Mouse (Mus musculus) kidney, embryonic 15.5 days (tissue): ENCODE data around the gene Cnnm2. TPM values are rescaled to one million over a fixed set of nuclear protein-coding genes. Genes with fewer than 3 reads are reported as not detected.

Experiments
- ATAC-seq: fragments of 200-750 bp; cut with Nextera tagmentation; replicated peaks from 2 replicates; pipeline ENCODE4 v1.8.0; 2017; ENCODE audit warnings: moderate TSS enrichment; ENCODE audit not compliant: low FRiP score
- H3K27ac ChIP-seq: fragments of 300-500 bp; sonication (generic); 2 replicates; pipeline ENCODE4 v1.5.1; 2015; ENCODE audit warnings: mild to moderate bottlenecking, inconsistent platforms
- H3K27me3 ChIP-seq: fragments of 300-500 bp; sonication (generic); 2 replicates; pipeline ENCODE4 v1.6.1; 2015; ENCODE audit warnings: inconsistent platforms
- H3K36me3 ChIP-seq: fragments of 300-500 bp; sonication (generic); 2 replicates; pipeline ENCODE4 v1.6.1; 2015; ENCODE audit warnings: inconsistent platforms
- H3K4me1 ChIP-seq: fragments of 300-500 bp; sonication (generic); 2 replicates; pipeline ENCODE4 v1.6.1; 2015; ENCODE audit warnings: inconsistent platforms
- H3K4me2 ChIP-seq: fragments of 300-500 bp; sonication (generic); 2 replicates; pipeline ENCODE4 v1.6.1; 2015; ENCODE audit warnings: moderate library complexity, mild to moderate bottlenecking, inconsistent platforms
- H3K4me3 ChIP-seq: fragments of 300-500 bp; sonication (generic); replicated peaks from 2 replicates; pipeline ENCODE4 v1.5.1; 2015; ENCODE audit warnings: mild to moderate bottlenecking, inconsistent platforms
- H3K9ac ChIP-seq: fragments of 300-500 bp; sonication (generic); 2 replicates; pipeline ENCODE4 v1.6.1; 2015; ENCODE audit warnings: mild to moderate bottlenecking, inconsistent platforms
- H3K9me3 ChIP-seq: fragments of 300-500 bp; sonication (generic); replicated peaks from 2 replicates; pipeline ENCODE4 v1.6.1; 2016; ENCODE audit warnings: inconsistent platforms
- WGBS: fragments of 180-500 bp; shearing (Covaris S2); methylation state at CpG from one replicate; pipeline ENCODE4 v1.1.7; 2015; ENCODE audit warnings: mixed read lengths; 5-methylcytosine and 5-hydroxymethylcytosine counted together
- polyA plus RNA-seq: library from polyadenylated mRNA; unstranded; fragments of >200 nt; fragmentation: Nextera tagmentation; extraction: Ambion mirVana; gene quantifications from 2 replicates; pipeline ENCODE4 v1.2.1, GENCODE M21; 2015

The Cnnm2 gene
- polyA plus RNA-seq, 1 experiment from 2014 or later: 7.9 TPM

GRCm38 (mm10) chr19:46804751-46805150 is 43.4 kb downstream of the Cnnm2 start:
- Histone ChIP-seq H3K4me1 (0 out of 2 replicates have a peak, but pooled peaks cover 3% of the 10 kb centered on the region), H3K4me3 (no peak overlapping the region), H3K9me3 (no peaks in the 10 kb centered on the region), H3K27ac (no peak overlapping the region), H3K27me3 (no peaks in the 10 kb centered on the region), H3K9ac (no peak overlapping the region), H3K36me3 (no peaks in the 10 kb centered on the region), H3K4me2 (no peak overlapping the region)
- no peak for ATAC-seq
- WGBS: 88% methylated on average over 6 of the region's 6 CpGs

- H3K9me3 ChIP-seq: no peaks in the 10 kb centered on the region
- H3K27ac ChIP-seq: no peak overlapping the region
- ATAC-seq: no peak
- 62% methylated on average over 9 of the region's 9 CpGs for WGBS
- H3K36me3 ChIP-seq: no peaks in the 10 kb centered on the region
- H3K4me1 ChIP-seq: 0 out of 2 replicates have a peak, but pooled peaks cover 3% of the 10 kb centered on the region
- H3K27me3 ChIP-seq: no peaks in the 10 kb centered on the region
- H3K9ac ChIP-seq: no peak overlapping the region
- no peak overlapping the region for H3K4me3 ChIP-seq
- H3K4me2 ChIP-seq: no peak overlapping the region
Observed at GRCm38 (mm10) chr19:46805933-46806688, 44.7 kb downstream of the Cnnm2 start.

- no peak overlapping the region for H3K27ac ChIP-seq
- H3K27me3 ChIP-seq: no peaks in the 10 kb centered on the region
- H3K9me3 ChIP-seq: no peaks in the 10 kb centered on the region
- WGBS: 93% methylated on average over 5 of the region's 5 CpGs
- no peaks in the 10 kb centered on the region for H3K36me3 ChIP-seq
- H3K4me1 ChIP-seq: 0 out of 2 replicates have a peak, but pooled peaks cover 3% of the 10 kb centered on the region
- ATAC-seq: no peak
- H3K9ac ChIP-seq: no peak overlapping the region
- no peak overlapping the region for H3K4me3 ChIP-seq
- H3K4me2 ChIP-seq: no peak overlapping the region
Observed at GRCm38 (mm10) chr19:46808261-46808660, 46.9 kb downstream of the Cnnm2 start.

GRCm38 (mm10) chr19:46809031-46809430 is 47.6 kb downstream of the Cnnm2 start:
- 91% methylated on average over 5 of the region's 5 CpGs for WGBS
- no peak overlapping the region for H3K9ac ChIP-seq
- no peak for ATAC-seq

GRCm38 (mm10) chr19:46819276-46819675 is 57.9 kb downstream of the Cnnm2 start:
- Histone ChIP-seq H3K4me2 (no peak overlapping the region), H3K27me3 (no peaks in the 10 kb centered on the region), H3K9me3 (no peaks in the 10 kb centered on the region), H3K4me1 (peaks cover 6% of the 10 kb centered on the region), H3K4me3 (no peak overlapping the region), H3K36me3 (no peaks in the 10 kb centered on the region), H3K9ac (no peak overlapping the region), H3K27ac (no peak overlapping the region)
- ATAC-seq: no peak
- 60% methylated on average over 7 of the region's 7 CpGs for WGBS

More at GRCm38 (mm10) chr19:46809031-46809430, 47.6 kb downstream of the Cnnm2 start:
- Histone ChIP-seq H3K36me3 (no peaks in the 10 kb centered on the region), H3K4me2 (no peak overlapping the region), H3K27ac (no peak overlapping the region), H3K4me3 (no peak overlapping the region), H3K4me1 (0 out of 2 replicates have a peak, but pooled peaks cover 3% of the 10 kb centered on the region), H3K9me3 (no peaks in the 10 kb centered on the region), H3K27me3 (no peaks in the 10 kb centered on the region)

GRCm38 (mm10) chr19:46822491-46822890 is 61.1 kb downstream of the Cnnm2 start:
- H3K27me3 ChIP-seq: no peaks in the 10 kb centered on the region
- no peaks in the 10 kb centered on the region for H3K9me3 ChIP-seq
- no peak overlapping the region for H3K9ac ChIP-seq
- no peak overlapping the region for H3K27ac ChIP-seq
- 84% methylated on average over 4 of the region's 4 CpGs for whole genome bisulfite sequencing
- no peaks in the 10 kb centered on the region for H3K36me3 ChIP-seq
- H3K4me1 ChIP-seq: peaks cover 6% of the 10 kb centered on the region
- no peak overlapping the region for H3K4me2 ChIP-seq
- no peak for ATAC-seq
- no peak overlapping the region for H3K4me3 ChIP-seq

GRCm38 (mm10) chr19:46823759-46824158 is 62.4 kb downstream of the Cnnm2 start:
- H3K4me3 ChIP-seq: no peak overlapping the region
- no peaks in the 10 kb centered on the region for H3K27me3 ChIP-seq
- WGBS: 65% methylated on average over 5 of the region's 5 CpGs
- ATAC-seq: no peak
- peaks cover 5% of the 10 kb centered on the region for H3K4me1 ChIP-seq
- H3K9me3 ChIP-seq: no peaks in the 10 kb centered on the region
- no peak overlapping the region for H3K4me2 ChIP-seq
- no peaks in the 10 kb centered on the region for H3K36me3 ChIP-seq
- no peak overlapping the region for H3K27ac ChIP-seq
- no peak overlapping the region for H3K9ac ChIP-seq

- Histone ChIP-seq H3K27ac (no peak overlapping the region), H3K4me2 (no peak overlapping the region), H3K9me3 (no peaks in the 10 kb centered on the region), H3K9ac (no peak overlapping the region), H3K4me3 (no peak overlapping the region), H3K36me3 (no peaks in the 10 kb centered on the region), H3K4me1 (peaks cover 3% of the 10 kb centered on the region; the same call in 1 of the 2 replicates), H3K27me3 (no peaks in the 10 kb centered on the region)
- no peak for ATAC-seq
- WGBS: 78% methylated on average over 7 of the region's 7 CpGs
Observed at GRCm38 (mm10) chr19:46824867-46825266, 63.5 kb downstream of the Cnnm2 start.

- Histone ChIP-seq H3K27ac (no peak overlapping the region), H3K4me2 (no peak overlapping the region), H3K9ac (no peak overlapping the region), H3K4me3 (no peak overlapping the region), H3K36me3 (no peaks in the 10 kb centered on the region), H3K27me3 (no peaks in the 10 kb centered on the region), H3K4me1 (peaks cover 3% of the 10 kb centered on the region; the same call in 1 of the 2 replicates), H3K9me3 (no peaks in the 10 kb centered on the region)
- WGBS: 79% methylated on average over 5 of the region's 5 CpGs
- ATAC-seq: no peak
Observed at GRCm38 (mm10) chr19:46827654-46828165, 66.3 kb downstream of the Cnnm2 start.

GRCm38 (mm10) chr19:46828961-46829360 is 67.6 kb downstream of the Cnnm2 start:
- ATAC-seq: no peak
- no peaks in the 10 kb centered on the region for H3K27me3 ChIP-seq
- H3K9ac ChIP-seq: no peak overlapping the region
- H3K4me3 ChIP-seq: no peak overlapping the region
- no peak overlapping the region for H3K4me2 ChIP-seq
- no peaks in the 10 kb centered on the region for H3K36me3 ChIP-seq
- no peak overlapping the region for H3K27ac ChIP-seq
- H3K9me3 ChIP-seq: no peaks in the 10 kb centered on the region
- peaks cover 3% of the 10 kb centered on the region; the same call in 1 of the 2 replicates for H3K4me1 ChIP-seq
- WGBS: 29% methylated on average over 3 of the region's 3 CpGs

GRCm38 (mm10) chr19:46831381-46831780 is 70.0 kb downstream of the Cnnm2 start:
- Histone ChIP-seq H3K36me3 (no peaks in the 10 kb centered on the region), H3K9ac (no peak overlapping the region), H3K27me3 (no peaks in the 10 kb centered on the region), H3K9me3 (no peaks in the 10 kb centered on the region), H3K4me3 (no peak overlapping the region), H3K27ac (no peak overlapping the region), H3K4me1 (peaks cover 3% of the 10 kb centered on the region; the same call in 1 of the 2 replicates), H3K4me2 (no peak overlapping the region)
- ATAC-seq: no peak
- 46% methylated on average over 9 of the region's 9 CpGs for WGBS

- H3K9me3 ChIP-seq: no peaks in the 10 kb centered on the region
- ATAC-seq: no peak
- H3K36me3 ChIP-seq: no peaks in the 10 kb centered on the region
- H3K27ac ChIP-seq: no peak overlapping the region
- H3K9ac ChIP-seq: no peak overlapping the region
- H3K27me3 ChIP-seq: no peaks in the 10 kb centered on the region
- no peaks in the 10 kb centered on the region; the same call in 1 of the 2 replicates for H3K4me1 ChIP-seq
- no peak overlapping the region for H3K4me3 ChIP-seq
- no peak overlapping the region for H3K4me2 ChIP-seq
- WGBS: 67% methylated on average over 5 of the region's 5 CpGs
Observed at GRCm38 (mm10) chr19:46834301-46834700, 72.9 kb downstream of the Cnnm2 start.
